Mouse (Mus musculus): ENCODE measurements around the gene Folh1.

- TF ChIP-seq GATA1 (IDR thresholded peaks at IDR 0.05; ENCODE audit: low read length) = no peak
- no peak for TF ChIP-seq TAL1 (IDR thresholded peaks at IDR 0.05; ENCODE audit: low read length)
These were observed 4.1 kb downstream of the Folh1 start for GRCm38 (mm10) chr7:86771621-86772020.
